Mouse (Mus musculus): Measurements from ENCODE around the gene Cntd1. TPM values are rescaled to one million over a fixed set of nuclear protein-coding genes. Genes with fewer than 3 reads are reported as not detected.

The Cntd1 gene
- polyA plus RNA-seq, 1 experiment, result 0.20 TPM

- Histone ChIP-seq H3K27me3 (ENCODE audit: control insufficient read depth, insufficient read depth, low read length) (no peaks in the 10 kb centered on the region), H3K36me3 (ENCODE audit: control insufficient read depth, insufficient read depth, low read length) (peaks cover 11% of the 10 kb centered on the region), H3K4me1 (ENCODE audit: control insufficient read depth, insufficient read depth, insufficient read length, low read length) (peaks cover 13% of the 10 kb centered on the region), H3K4me3 (ENCODE audit: low read depth, low read length) (no peak overlapping the region), H3K27ac (ENCODE audit: insufficient read depth, low read depth, low read length) (no peak overlapping the region)
- TF ChIP-seq POLR2A (IDR thresholded peaks at IDR 0.05; ENCODE audit: low read depth, low read length), result no peak
- TF ChIP-seq CTCF (IDR thresholded peaks at IDR 0.05; ENCODE audit: extremely low read depth, insufficient read length, insufficient replicate concordance, low read depth, low read length), result no peak
- 90% methylated on average over 13 of the region's 13 CpGs for WGBS
Measured at GRCm38 (mm10) chr11:101255826-101256775, 22.7 kb upstream of the Cntd1 start.

- WGBS, result 19% methylated on average over 6 of the region's 6 CpGs
- peak overlapping the region; percentile 15; the same call in 1 of the 2 replicates for H3K27ac ChIP-seq (ENCODE audit: insufficient read depth, low read depth, low read length)
- peaks cover 13% of the 10 kb centered on the region for H3K27me3 ChIP-seq (ENCODE audit: control insufficient read depth, insufficient read depth, low read length)
- no peak overlapping the region for H3K4me3 ChIP-seq (ENCODE audit: low read depth, low read length)
- H3K4me1 ChIP-seq (ENCODE audit: control insufficient read depth, insufficient read depth, insufficient read length, low read length), result peaks cover 17% of the 10 kb centered on the region
- TF ChIP-seq POLR2A (IDR thresholded peaks at IDR 0.05; ENCODE audit: low read depth, low read length), result no peak
- TF ChIP-seq CTCF (IDR thresholded peaks at IDR 0.05; ENCODE audit: extremely low read depth, insufficient read length, insufficient replicate concordance, low read depth, low read length), result no peak
- peaks cover 11% of the 10 kb centered on the region for H3K36me3 ChIP-seq (ENCODE audit: control insufficient read depth, insufficient read depth, low read length)
Measured at GRCm38 (mm10) chr11:101259261-101259712, 19.5 kb upstream of the Cntd1 start.

- WGBS, result under 1% methylated on average over 43 of the region's 43 CpGs
- peak within 1 kb of the TSS; percentile 15 for H3K27ac ChIP-seq (ENCODE audit: insufficient read depth, low read depth, low read length)
- H3K4me1 ChIP-seq (ENCODE audit: control insufficient read depth, insufficient read depth, insufficient read length, low read length), result peaks cover 17% of the 10 kb centered on the region
- TF ChIP-seq CTCF (IDR thresholded peaks at IDR 0.05; ENCODE audit: extremely low read depth, insufficient read length, insufficient replicate concordance, low read depth, low read length) (no peak), POLR2A (IDR thresholded peaks at IDR 0.05; ENCODE audit: low read depth, low read length) (peak; percentile 45; the same call in 1 of the 2 replicates)
- peak within 1 kb of the TSS; percentile 68 for H3K4me3 ChIP-seq (ENCODE audit: low read depth, low read length)
- H3K36me3 ChIP-seq (ENCODE audit: control insufficient read depth, insufficient read depth, low read length), result peaks cover 11% of the 10 kb centered on the region
- H3K27me3 ChIP-seq (ENCODE audit: control insufficient read depth, insufficient read depth, low read length), result peaks cover 13% of the 10 kb centered on the region
Measured at GRCm38 (mm10) chr11:101259948-101260825, 18.6 kb upstream of the Cntd1 start, which contains the start of gene Wnk4. Wnk4 (plus strand) TSS chr11:101260567.

- H3K4me1 ChIP-seq (ENCODE audit: control insufficient read depth, insufficient read depth, insufficient read length, low read length), result peaks cover 17% of the 10 kb centered on the region
- H3K36me3 ChIP-seq (ENCODE audit: control insufficient read depth, insufficient read depth, low read length), result peaks cover 11% of the 10 kb centered on the region
- TF ChIP-seq CTCF (IDR thresholded peaks at IDR 0.05; ENCODE audit: extremely low read depth, insufficient read length, insufficient replicate concordance, low read depth, low read length), result no peak
- H3K27me3 ChIP-seq (ENCODE audit: control insufficient read depth, insufficient read depth, low read length), result peaks cover 13% of the 10 kb centered on the region
- WGBS, result under 1% methylated on average over 30 of the region's 30 CpGs
- no peak overlapping the region for H3K27ac ChIP-seq (ENCODE audit: insufficient read depth, low read depth, low read length)
- peak overlapping the region; percentile 68 for H3K4me3 ChIP-seq (ENCODE audit: low read depth, low read length)
Measured at GRCm38 (mm10) chr11:101260826-101261380, 17.9 kb upstream of the Cntd1 start.

- peaks cover 13% of the 10 kb centered on the region for H3K27me3 ChIP-seq (ENCODE audit: control insufficient read depth, insufficient read depth, low read length)
- no peak overlapping the region for H3K27ac ChIP-seq (ENCODE audit: insufficient read depth, low read depth, low read length)
- 10% methylated on average over 24 of the region's 24 CpGs for WGBS
- TF ChIP-seq CTCF (IDR thresholded peaks at IDR 0.05; ENCODE audit: extremely low read depth, insufficient read length, insufficient replicate concordance, low read depth, low read length) (no peak), POLR2A (IDR thresholded peaks at IDR 0.05; ENCODE audit: low read depth, low read length) (no peak)
- peaks cover 17% of the 10 kb centered on the region for H3K4me1 ChIP-seq (ENCODE audit: control insufficient read depth, insufficient read depth, insufficient read length, low read length)
- H3K4me3 ChIP-seq (ENCODE audit: low read depth, low read length), result peak overlapping the region; percentile 17
- peaks cover 7% of the 10 kb centered on the region for H3K36me3 ChIP-seq (ENCODE audit: control insufficient read depth, insufficient read depth, low read length)
Measured at GRCm38 (mm10) chr11:101262272-101262967, 16.4 kb upstream of the Cntd1 start.
